Mouse (Mus musculus) embryonic facial prominence, embryonic 12.5 days (tissue): Measurements from ENCODE around the gene Olfr986. TPM values are rescaled to one million over a fixed set of nuclear protein-coding genes. Genes with fewer than 3 reads are reported as not detected.

Experiments used
- polyA plus RNA-seq: library from polyadenylated mRNA; unstranded; fragments of >200 nt; fragmentation: Nextera tagmentation; extraction: Ambion mirVana; gene quantifications from 2 replicates; pipeline ENCODE4 v1.2.1, GENCODE M21; 2016

Olfr986 gene
- polyA plus RNA-seq, 1 experiment from 2014 or later: 0.06 TPM

Other genes starting within 250 kb of the Olfr986 start
- not detected in 2 replicates for gene Olfr974, start 243.4 kb upstream of the Olfr986 start, polyA plus RNA-seq
- not detected in 2 replicates for gene Olfr975, start 228.9 kb upstream of the Olfr986 start, polyA plus RNA-seq
- not detected in 2 replicates for gene Olfr976, start 219.8 kb upstream of the Olfr986 start, polyA plus RNA-seq
- gene Olfr978, start 188.8 kb upstream of the Olfr986 start, polyA plus RNA-seq: not detected in 2 replicates
- not detected in 2 replicates for gene Olfr979, start 177.5 kb upstream of the Olfr986 start, polyA plus RNA-seq
- not detected in 2 replicates for gene Olfr980, start 171.3 kb upstream of the Olfr986 start, polyA plus RNA-seq
- gene Olfr981, start 159.5 kb upstream of the Olfr986 start, polyA plus RNA-seq: not detected in 2 replicates
- not detected in 2 replicates for gene Olfr982, start 107.1 kb upstream of the Olfr986 start, polyA plus RNA-seq
- gene Olfr983, start 87.3 kb upstream of the Olfr986 start, polyA plus RNA-seq: not detected in 2 replicates
- not detected in 2 replicates for gene Olfr984, start 66.7 kb upstream of the Olfr986 start, polyA plus RNA-seq
- gene Olfr985, start 50.7 kb upstream of the Olfr986 start, polyA plus RNA-seq: not detected in 2 replicates
- not detected in 2 replicates for gene Tmem225, start 32.8 kb upstream of the Olfr986 start, polyA plus RNA-seq
- 9.5 and 9.6 TPM in 2 replicates for gene Zfp202, start 11.4 kb downstream of the Olfr986 start, polyA plus RNA-seq
- 4.3 and 4.7 TPM in 2 replicates for gene Scn3b, start 88.3 kb downstream of the Olfr986 start, polyA plus RNA-seq